Mouse (Mus musculus): Measurements from ENCODE around the gene Kcnq1.

DNA sequence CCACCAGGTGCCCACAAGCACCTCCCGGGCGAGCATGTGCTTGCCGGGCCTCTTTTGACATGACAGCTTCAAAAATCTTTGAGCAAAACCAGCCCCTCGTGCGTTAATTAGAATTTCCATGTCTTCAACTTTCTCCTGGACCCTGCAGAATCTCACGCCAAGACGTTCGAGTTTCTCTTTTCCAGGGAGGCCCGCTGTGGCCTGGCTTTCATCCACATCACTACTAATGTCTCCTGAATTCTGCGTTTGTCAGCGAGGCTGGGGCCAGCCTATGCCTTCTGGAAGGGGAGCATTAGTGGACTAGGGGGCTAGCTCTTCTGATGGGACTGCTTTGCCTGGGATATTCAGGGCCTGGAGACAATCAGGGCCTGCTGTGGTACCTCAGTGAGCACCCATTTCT is 159.2 kb downstream of the Kcnq1 start:
- TF ChIP-seq RCOR1 (conservative IDR thresholded peaks at IDR 0.05; ENCODE audit: low read depth, low read length) (no peak), TBP (conservative IDR thresholded peaks at IDR 0.05; ENCODE audit: low read depth, low read length) (no peak), TCF12 (IDR thresholded peaks at IDR 0.05; ENCODE audit: low read depth, low read length) (no peak), MXI1 (IDR thresholded peaks at IDR 0.05; ENCODE audit: low read depth, low read length) (no peak), POLR2A (IDR thresholded peaks at IDR 0.05; ENCODE audit: low read depth, low read length) (no peak), CTCF (conservative IDR thresholded peaks at IDR 0.05 in 1 of 2, IDR thresholded peaks at IDR 0.05 in 1 of 2; ENCODE audit: low read depth in 2 of 2, low read length in 2 of 2) (no peak), UBTF (IDR thresholded peaks at IDR 0.05; ENCODE audit: low read depth, low read length) (no peak), RAD21 (IDR thresholded peaks at IDR 0.05; ENCODE audit: low read depth, low read length) (no peak), ELF1 (IDR thresholded peaks at IDR 0.05; ENCODE audit: low read depth, low read length) (no peak), EP300 (IDR thresholded peaks at IDR 0.05; ENCODE audit: low read length) (no peak), ZMIZ1 (IDR thresholded peaks at IDR 0.05; ENCODE audit: low read depth, low read length) (no peak), ZKSCAN1 (IDR thresholded peaks at IDR 0.05; ENCODE audit: borderline replicate concordance, low read depth, low read length) (no peak), CHD1 (IDR thresholded peaks at IDR 0.05; ENCODE audit: low read depth, low read length) (no peak)
